Mouse (Mus musculus) midbrain, embryonic 10.5 days (tissue): Measurements from ENCODE around the gene Urb2. TPM values are rescaled to one million over a fixed set of nuclear protein-coding genes. Genes with fewer than 3 reads are reported as not detected.

Experiments used
- DNase-seq: peaks from one replicate; pipeline ENCODE4 v3.0.0-alpha.2; 2017; ENCODE audit warnings: low spot score
- H3K27ac ChIP-seq: fragments of 300-500 bp; sonication (generic); replicated peaks from 2 replicates; pipeline ENCODE4 v1.5.1; 2016; ENCODE audit warnings: mild to moderate bottlenecking
- H3K27me3 ChIP-seq: fragments of 300-500 bp; sonication (generic); 2 replicates; pipeline ENCODE4 v1.6.1; 2016; ENCODE audit warnings: low read depth, mild to moderate bottlenecking; ENCODE audit not compliant: poor library complexity, severe bottlenecking
- H3K36me3 ChIP-seq: fragments of 300-500 bp; sonication (generic); 2 replicates; pipeline ENCODE4 v1.6.1; 2016; ENCODE audit warnings: mild to moderate bottlenecking, moderate library complexity
- H3K4me1 ChIP-seq: fragments of 300-500 bp; sonication (generic); 2 replicates; pipeline ENCODE4 v1.6.1; 2016
- H3K4me3 ChIP-seq: fragments of 300-500 bp; sonication (generic); 2 replicates; pipeline ENCODE4 v1.5.1; 2016; ENCODE audit warnings: mild to moderate bottlenecking, moderate library complexity
- H3K9me3 ChIP-seq: fragments of 300-500 bp; sonication (generic); replicated peaks from 2 replicates; pipeline ENCODE4 v1.6.1; 2016; ENCODE audit warnings: mild to moderate bottlenecking
- WGBS: fragments of 180-500 bp; shearing (Covaris S2); methylation state at CpG from one replicate; pipeline ENCODE4 v1.1.7; 2016; 5-methylcytosine and 5-hydroxymethylcytosine counted together
- polyA plus RNA-seq: library from polyadenylated mRNA; unstranded; fragments of >200 nt; fragmentation: Nextera tagmentation; extraction: Ambion mirVana; gene quantifications from 2 replicates; pipeline ENCODE4 v1.2.1, GENCODE M21; 2016

Urb2 gene
- polyA plus RNA-seq, 1 experiment from 2014 or later, result 6.7 TPM

DNA sequence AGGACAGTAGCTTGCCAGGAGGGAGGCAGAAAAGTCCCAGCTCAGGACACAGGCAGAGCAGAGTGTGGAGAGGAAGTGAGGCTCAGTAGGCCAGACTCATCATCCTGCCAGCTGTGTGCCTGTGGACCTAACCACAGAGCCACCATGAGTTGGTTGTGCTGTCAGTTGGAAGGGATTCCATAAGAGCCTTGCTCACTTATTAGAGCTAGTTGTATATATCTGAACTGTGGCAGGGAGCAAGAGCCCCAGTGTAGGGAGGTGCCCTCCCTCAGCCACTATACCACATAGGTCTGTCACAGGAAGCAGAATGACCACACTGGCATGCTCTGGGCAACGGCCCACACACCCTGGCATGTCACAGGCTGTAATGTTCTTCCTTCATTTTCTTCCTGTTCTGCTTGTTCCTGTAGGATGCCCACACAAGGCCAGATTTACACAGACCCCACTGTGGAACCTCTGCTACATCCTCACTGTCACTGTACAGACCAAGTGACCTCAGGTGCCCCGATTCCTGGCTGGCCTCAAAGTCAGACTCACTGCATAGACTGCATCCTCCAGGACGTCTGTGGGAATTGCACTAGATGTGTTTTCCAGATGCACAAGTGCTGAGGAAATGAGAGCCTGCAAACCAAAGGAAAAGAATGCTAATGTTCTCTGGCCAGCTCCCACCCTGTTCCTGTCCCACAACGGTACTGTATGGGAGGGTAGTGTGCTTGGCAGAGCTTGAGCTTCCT is 45.2 kb downstream of the Urb2 start:
- 83% methylated on average over 4 of the region's 4 CpGs for WGBS
- no peaks in the 10 kb centered on the region for H3K36me3 ChIP-seq
- no peak overlapping the region for H3K27ac ChIP-seq
- H3K9me3 ChIP-seq, result no peaks in the 10 kb centered on the region
- DNase-seq, result no peak
- peaks cover 6% of the 10 kb centered on the region; the same call in 1 of the 2 replicates for H3K4me1 ChIP-seq
- no peaks in the 10 kb centered on the region for H3K27me3 ChIP-seq
- no peak overlapping the region for H3K4me3 ChIP-seq

DNA sequence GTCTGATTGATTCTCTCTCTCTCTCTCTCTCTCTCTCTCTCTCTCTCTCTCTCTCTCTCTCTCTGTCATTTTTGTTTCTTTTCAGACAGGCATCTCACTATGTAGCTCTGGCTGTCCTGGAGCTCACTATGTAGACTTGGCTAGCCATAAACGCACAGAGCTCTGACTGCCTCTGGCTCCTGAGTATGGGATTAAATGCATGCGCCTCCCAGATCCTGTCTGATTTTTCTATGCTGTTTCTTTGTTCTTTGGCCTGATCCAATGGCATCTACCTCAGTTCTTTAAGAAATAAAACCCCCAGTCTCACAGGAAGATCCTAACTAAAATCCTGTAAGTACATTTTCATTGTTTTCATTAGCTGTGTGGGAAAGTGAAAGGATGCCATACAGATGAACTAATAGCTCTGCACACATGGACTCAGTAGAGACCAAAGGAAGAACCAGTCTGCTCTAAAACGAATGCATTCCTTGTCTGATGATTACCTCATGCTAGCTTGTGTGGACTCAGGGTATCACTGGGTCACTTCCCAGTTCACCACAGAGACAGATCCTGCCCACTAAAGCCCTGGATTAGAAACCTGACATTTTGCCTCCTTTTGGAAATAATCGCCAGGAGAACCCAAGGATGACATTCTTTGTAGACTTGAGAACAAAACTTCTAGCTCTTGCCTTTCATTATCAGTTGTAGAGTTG is 45.9 kb downstream of the Urb2 start:
- 79% methylated on average over 4 of the region's 4 CpGs for WGBS
- Histone ChIP-seq H3K4me3 (no peak overlapping the region), H3K4me1 (peaks cover 6% of the 10 kb centered on the region; the same call in 1 of the 2 replicates), H3K27ac (no peak overlapping the region), H3K27me3 (no peaks in the 10 kb centered on the region), H3K9me3 (no peaks in the 10 kb centered on the region), H3K36me3 (no peaks in the 10 kb centered on the region)
- DNase-seq, result no peak

DNA sequence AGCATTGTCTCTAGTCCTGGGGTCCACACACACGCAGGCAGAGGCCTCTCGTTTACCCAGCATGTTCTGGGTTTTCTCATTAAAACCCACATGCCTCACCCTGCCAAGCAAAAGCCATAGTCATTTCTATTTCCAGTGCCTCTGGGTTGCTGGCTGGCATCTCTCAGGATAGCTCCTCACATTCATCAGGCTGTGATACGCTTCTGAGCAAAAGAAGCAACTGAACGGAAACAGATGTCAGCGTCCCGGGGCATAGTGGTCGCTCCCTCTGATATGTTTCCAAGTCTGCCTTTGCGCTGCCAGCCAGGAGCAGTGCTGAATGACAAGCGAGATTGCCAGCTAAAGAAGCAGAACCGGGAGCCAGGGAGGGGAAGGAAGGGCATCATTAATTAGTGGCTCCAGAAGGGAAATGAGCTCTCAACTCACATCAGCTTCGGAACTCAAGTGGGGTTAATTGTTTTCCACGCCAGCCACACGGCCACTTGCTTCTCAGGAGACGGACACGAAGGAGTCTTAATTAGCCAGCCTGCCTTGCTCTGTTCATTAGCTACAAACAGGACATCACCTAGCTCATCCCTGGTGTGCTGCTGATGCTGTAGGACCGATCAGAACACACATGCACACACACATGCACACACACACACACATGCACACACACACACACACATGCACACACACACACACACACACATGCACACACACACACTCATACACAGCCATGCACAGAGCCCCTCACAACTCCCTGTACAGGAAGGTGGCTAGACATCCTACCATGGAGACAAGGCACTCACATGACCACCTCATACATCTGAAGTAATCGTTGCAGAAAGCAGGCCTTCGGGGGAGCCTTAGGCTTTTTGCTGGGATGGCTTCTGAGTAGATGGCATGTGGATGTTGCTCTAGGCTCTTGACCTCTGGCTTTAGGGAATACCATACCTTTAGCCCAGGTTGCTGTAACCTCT is 49.3 kb downstream of the Urb2 start:
- Histone ChIP-seq H3K36me3 (no peaks in the 10 kb centered on the region), H3K4me1 (peaks cover 6% of the 10 kb centered on the region; the same call in 1 of the 2 replicates), H3K4me3 (no peak overlapping the region), H3K27me3 (no peaks in the 10 kb centered on the region), H3K27ac (no peak overlapping the region), H3K9me3 (no peaks in the 10 kb centered on the region)
- DNase-seq, result no peak
- 79% methylated on average over 18 of the region's 18 CpGs for WGBS

DNA sequence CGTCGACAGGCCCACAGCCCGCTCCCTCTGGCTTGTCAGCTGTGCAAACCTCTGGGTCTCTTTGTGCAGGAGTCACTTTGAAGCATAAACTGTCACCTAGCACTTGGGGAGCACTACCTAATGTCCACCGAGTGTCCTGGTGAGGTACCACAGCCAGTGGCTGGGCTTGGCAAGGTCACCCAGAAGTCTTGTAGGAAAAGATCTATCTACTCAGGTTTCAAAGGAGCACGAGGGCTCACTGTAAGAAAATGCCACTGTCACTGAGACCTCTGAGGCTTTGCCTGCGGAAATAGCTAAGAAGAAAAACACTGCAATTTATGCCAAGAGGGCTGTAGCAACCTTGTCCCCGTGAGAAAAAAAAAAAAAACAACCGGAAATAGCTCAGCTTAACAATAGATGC is 54.7 kb downstream of the Urb2 start:
- H3K4me3 ChIP-seq, result no peak overlapping the region
- WGBS, result 66% methylated on average over 8 of the region's 8 CpGs
- H3K27ac ChIP-seq, result no peak overlapping the region
- no peaks in the 10 kb centered on the region for H3K27me3 ChIP-seq
- no peak for DNase-seq
- H3K4me1 ChIP-seq, result 0 out of 2 replicates have a peak, but pooled peaks cover 6% of the 10 kb centered on the region
- no peaks in the 10 kb centered on the region for H3K9me3 ChIP-seq
- no peaks in the 10 kb centered on the region for H3K36me3 ChIP-seq

DNA sequence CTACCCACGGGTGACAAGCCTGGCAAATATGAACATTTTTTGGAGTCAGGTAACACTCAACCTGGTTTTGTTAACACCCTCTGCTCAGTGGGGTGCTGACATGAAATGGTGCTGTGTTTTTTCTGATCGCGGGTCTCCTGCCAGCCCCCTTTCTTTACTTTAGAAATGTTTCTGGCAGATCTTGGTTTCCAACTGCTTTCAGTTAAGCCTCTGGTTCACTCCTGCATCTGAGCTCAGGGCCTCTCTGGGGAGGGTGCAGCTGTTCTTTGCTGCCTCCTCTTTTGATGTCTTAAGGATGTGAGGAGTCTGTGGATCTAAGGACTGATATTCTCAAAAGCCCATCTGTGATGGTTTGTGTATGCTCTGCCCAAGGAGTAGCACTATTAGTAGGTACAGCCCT is 55.1 kb downstream of the Urb2 start:
- Histone ChIP-seq H3K27me3 (no peaks in the 10 kb centered on the region), H3K4me1 (0 out of 2 replicates have a peak, but pooled peaks cover 6% of the 10 kb centered on the region), H3K36me3 (no peaks in the 10 kb centered on the region), H3K27ac (no peak overlapping the region), H3K9me3 (no peaks in the 10 kb centered on the region), H3K4me3 (no peak overlapping the region)
- DNase-seq, result no peak
- WGBS, result 68% methylated on average over 3 of the region's 3 CpGs

DNA sequence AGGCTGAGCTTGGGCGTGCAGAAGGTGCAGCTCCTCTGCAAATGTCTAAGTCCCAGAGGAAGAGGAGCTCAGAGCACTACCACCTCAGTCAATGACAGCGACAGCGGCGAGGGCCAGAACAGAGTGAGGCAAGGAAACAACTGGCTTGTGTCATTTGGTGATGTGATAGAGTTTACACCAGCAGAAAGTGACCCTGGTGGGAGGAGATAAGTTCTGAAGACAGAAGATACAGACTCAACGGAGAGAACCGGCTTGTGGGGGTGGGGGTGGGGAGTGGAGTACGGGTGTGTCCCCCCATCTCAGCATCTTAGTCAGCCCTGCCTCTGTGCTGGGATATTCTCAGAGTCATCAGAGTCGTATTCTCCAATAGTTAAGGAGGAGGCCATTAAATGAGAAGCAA is 56.1 kb downstream of the Urb2 start:
- Histone ChIP-seq H3K4me1 (0 out of 2 replicates have a peak, but pooled peaks cover 6% of the 10 kb centered on the region), H3K9me3 (no peaks in the 10 kb centered on the region), H3K27me3 (no peaks in the 10 kb centered on the region), H3K27ac (peak overlapping the region; percentile 23; the same call in 1 of the 2 replicates), H3K36me3 (no peaks in the 10 kb centered on the region), H3K4me3 (no peak overlapping the region)
- 90% methylated on average over 8 of the region's 8 CpGs for WGBS
- no peak for DNase-seq

DNA sequence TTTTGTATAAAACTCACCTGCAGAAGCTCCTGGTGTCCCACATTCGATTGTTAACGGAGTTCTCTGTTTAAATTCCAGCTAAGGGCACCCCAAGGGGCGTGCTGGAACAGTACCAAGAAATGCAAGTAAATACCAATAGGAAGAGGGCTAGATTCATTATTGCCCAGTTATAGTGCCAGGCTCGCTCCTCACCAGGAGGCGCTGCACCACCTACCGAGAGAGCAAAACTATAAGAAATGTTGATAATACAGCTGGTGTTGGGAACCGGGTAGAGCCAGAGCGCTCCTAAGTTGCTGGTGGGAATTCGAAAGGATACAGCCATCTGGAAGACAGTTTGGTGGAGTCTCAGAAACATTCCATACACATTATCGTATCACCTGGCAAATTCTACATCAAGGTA is 56.7 kb downstream of the Urb2 start:
- Histone ChIP-seq H3K36me3 (no peaks in the 10 kb centered on the region), H3K4me1 (0 out of 2 replicates have a peak, but pooled peaks cover 6% of the 10 kb centered on the region), H3K27me3 (no peaks in the 10 kb centered on the region), H3K4me3 (no peak overlapping the region), H3K27ac (no peak overlapping the region), H3K9me3 (no peaks in the 10 kb centered on the region)
- DNase-seq, result no peak
- 88% methylated on average over 10 of the region's 10 CpGs for WGBS

DNA sequence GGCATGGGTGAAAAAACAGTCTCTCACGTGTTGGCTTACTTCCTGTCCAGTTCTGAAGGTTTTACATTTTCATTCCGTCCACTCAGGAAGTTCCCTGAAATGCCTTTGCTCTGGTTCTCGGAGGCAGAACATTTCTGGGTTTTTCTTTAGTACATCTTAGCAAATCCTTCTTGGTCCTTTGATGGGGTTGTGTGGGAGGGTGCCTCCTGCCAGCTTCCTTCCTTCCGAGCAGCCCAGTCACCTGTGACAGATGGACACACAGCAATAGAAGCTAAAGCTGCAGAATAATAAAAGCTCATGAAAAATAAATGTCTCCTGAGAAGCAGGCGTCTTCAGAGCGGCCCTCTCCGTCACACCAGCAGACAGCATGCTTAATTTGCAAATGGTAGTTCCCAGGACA is 57.7 kb downstream of the Urb2 start:
- Histone ChIP-seq H3K36me3 (no peaks in the 10 kb centered on the region), H3K9me3 (no peaks in the 10 kb centered on the region), H3K4me1 (0 out of 2 replicates have a peak, but pooled peaks cover 6% of the 10 kb centered on the region), H3K27ac (no peak overlapping the region), H3K27me3 (no peaks in the 10 kb centered on the region), H3K4me3 (no peak overlapping the region)
- DNase-seq, result no peak
- WGBS, result 79% methylated on average over 7 of the region's 7 CpGs

DNA sequence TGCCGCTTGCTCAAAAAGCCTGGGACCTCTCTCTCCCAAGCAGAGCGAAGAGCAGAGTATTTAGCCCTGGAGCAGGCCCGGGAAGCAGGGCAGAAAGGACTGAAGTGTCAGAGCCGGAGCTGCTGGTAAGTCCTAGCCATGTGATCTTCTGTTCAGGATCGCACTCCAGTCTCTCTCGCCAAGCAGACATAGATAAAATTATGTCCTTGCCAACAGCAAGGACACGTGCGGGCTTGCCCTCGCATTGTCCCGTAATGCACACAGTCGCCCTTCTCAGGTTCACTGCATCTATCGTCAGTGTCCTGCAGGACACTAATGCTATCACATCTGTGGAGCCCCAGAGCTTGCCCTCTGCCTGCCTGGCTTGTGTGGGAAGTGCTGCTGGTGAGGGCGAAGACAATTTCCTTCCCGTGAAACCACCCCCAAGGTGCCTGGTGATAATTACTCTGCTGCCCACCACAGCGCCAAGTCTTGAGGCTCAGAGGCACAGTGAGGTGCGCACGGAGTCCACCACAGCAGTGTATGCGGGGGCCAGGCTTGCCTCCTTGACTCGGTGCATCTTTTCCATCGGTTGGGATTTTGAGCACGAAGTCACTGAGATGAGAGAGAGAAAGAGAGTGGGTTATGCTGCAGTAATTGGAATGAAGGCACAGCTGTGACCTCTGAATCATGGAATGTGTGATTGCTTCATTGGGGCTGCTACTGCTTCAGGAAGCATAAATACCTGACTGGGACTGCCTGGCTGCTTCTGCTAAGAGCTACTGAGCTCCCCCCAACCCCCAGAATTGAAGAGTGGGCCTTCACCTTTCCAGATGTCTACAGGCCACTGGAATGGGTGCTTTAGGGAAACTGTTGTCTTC is 59.4 kb downstream of the Urb2 start:
- Histone ChIP-seq H3K27ac (0 out of 2 replicates have a peak overlapping the region, but pooled peaks have one; percentile 23), H3K4me3 (no peak overlapping the region), H3K27me3 (no peaks in the 10 kb centered on the region), H3K4me1 (peaks cover 6% of the 10 kb centered on the region; the same call in 1 of the 2 replicates), H3K9me3 (no peaks in the 10 kb centered on the region), H3K36me3 (no peaks in the 10 kb centered on the region)
- 89% methylated on average over 21 of the region's 21 CpGs for WGBS
- no peak for DNase-seq

DNA sequence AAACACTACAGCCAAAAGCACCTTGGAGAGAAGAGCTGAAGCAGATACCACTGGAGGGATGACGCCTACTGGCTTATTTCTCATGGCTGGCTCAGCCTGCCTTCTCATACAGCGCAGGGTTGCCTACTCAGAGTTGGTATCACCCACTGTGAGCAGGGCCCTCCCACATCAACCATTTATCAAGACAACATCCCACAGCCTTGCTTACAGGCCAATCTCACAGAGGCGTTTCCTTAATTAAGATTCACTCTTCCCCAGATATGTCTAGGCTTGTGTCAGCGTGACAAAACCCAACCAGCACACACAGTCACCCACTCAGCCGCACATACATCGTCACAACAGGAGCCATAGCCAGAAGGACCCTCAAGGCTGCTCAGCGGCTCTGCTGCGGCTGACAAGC is 61.3 kb downstream of the Urb2 start:
- no peak for DNase-seq
- H3K27me3 ChIP-seq, result no peaks in the 10 kb centered on the region
- H3K36me3 ChIP-seq, result no peaks in the 10 kb centered on the region
- no peaks in the 10 kb centered on the region for H3K9me3 ChIP-seq
- 95% methylated on average over 8 of the region's 8 CpGs for WGBS
- H3K4me1 ChIP-seq, result peaks cover 3% of the 10 kb centered on the region; the same call in 1 of the 2 replicates
- no peak overlapping the region for H3K27ac ChIP-seq
- no peak overlapping the region for H3K4me3 ChIP-seq

DNA sequence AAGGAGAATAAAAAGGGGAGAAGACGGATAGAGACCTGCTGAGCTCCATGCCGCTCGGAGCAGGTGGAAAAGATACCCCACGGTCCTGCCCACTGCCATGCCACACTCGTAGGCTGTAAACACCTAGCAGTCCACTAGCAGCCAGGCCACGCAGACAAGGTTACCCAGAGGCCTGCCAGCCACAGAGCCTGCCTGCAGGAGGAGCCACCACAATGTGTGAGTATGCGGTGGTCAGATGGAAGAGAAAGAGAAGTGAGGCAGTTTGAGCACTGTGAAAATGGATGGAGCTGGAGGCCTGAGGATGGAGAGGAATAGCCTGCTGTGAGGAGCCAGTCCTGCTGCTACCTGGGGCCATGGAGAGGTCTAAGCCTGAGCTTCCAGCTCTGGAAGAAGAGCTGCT is 62.3 kb downstream of the Urb2 start:
- H3K36me3 ChIP-seq, result no peaks in the 10 kb centered on the region
- no peaks in the 10 kb centered on the region for H3K9me3 ChIP-seq
- no peaks in the 10 kb centered on the region for H3K27me3 ChIP-seq
- WGBS, result 80% methylated on average over 7 of the region's 7 CpGs
- DNase-seq, result no peak
- peaks cover under 1% of the 10 kb centered on the region; the same call in 1 of the 2 replicates for H3K4me1 ChIP-seq
- no peak overlapping the region for H3K4me3 ChIP-seq
- 0 out of 2 replicates have a peak overlapping the region, but pooled peaks have one; percentile 13 for H3K27ac ChIP-seq
